Mouse (Mus musculus) 3T3-L1 (cell line): ENCODE measurements around the gene Naaladl2.
"Not testable (repeated sequence)": the region's sequence is repeated elsewhere in the genome, so short reads cannot be mapped to it uniquely, and the experiment has no call there.

ENCODE experiments used
- DNase-seq: peaks from one replicate; pipeline ENCODE4 v3.0.0-alpha.2; 2015; ENCODE audit warnings: low read depth, low spot score

Gene Naaladl2

GRCm38 (mm10) chr3:25143555-25144311 is at the start of gene Naaladl2:
TSS of gene Naaladl2 (minus strand) at chr3:25144261.
- no peak for DNase-seq

DNA sequence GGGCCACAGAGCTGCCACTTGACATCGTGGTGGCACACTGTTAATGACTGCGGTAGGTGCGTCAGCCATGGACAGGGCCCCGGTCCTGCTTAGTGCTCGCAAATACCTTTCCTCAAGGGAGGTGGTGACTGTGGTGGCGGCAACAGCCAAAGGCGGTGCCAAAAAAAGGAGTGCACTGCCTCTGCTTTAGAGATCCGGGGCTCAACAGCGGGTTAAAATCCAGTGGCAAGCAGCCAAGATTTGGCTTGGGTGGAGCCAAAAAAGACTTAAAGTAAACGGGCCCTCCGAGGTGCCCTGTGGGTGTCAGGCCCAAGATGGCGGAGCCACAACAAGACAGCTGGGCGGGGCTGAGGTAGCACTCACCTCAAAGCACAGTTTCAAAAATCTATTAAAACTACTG is 7.7 kb upstream of the Naaladl2 start:
- DNase-seq = no peak

GRCm38 (mm10) chr3:25147271-25147670 is 3.2 kb upstream of the Naaladl2 start:
- no peak for DNase-seq

DNA sequence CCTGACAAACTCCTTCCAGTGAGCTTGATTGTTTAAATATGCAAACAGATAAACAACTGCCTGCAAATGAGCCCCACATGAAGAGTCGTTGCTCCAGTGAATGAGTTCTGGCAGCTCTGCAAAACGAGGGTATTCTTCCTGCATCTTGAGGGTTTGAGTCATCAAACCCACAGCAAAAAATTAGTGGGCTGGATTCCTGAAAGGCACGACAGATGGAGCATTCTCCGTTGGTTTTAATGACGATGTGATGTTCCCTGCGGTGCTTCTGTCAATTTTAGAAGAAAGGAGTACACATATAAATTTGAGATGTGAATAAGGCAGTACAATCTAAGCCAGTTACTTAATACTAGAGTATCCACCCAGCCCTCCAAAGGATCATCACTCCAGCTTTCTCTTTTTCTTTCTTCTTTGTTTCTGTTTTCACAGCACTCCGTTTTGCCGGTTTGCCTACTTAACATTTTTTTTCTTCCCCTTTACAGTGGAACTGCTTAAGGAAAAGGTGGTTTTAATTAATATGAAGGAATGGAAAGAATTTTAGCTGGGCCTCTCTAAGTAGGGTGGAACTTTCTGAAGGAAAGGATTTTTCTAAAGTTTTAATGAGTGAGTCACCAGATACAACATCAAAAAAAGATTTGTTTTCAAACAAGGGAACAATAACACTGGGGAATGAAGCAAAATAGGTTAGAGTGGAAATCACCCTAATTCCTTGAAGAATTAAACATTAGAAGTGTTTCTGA is 1.1 kb upstream of the Naaladl2 start:
- DNase-seq = peak; percentile 39

DNA sequence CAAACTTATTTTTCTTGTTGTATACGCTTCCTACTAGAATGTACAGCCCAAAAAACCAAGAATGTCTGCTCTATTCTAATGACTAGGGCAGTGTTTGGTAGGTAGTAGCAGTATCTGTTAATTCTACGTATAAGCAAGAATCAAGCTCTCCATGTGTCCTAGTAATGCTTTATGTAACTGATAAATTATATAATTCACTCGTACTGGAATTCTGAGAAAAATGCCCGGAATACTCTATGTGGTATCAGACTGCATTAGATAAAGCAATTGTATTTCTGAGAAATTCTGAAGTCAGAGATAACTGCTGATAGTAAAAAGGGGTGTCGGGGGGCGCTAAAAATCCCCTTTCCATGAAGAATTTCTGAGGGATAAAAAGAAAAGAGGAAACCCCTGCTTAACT is 950 bp downstream of the Naaladl2 start:
- DNase-seq = no peak

- no peak for DNase-seq
Observed at GRCm38 (mm10) chr3:25131848-25132247, 12.2 kb downstream of the Naaladl2 start.

DNA sequence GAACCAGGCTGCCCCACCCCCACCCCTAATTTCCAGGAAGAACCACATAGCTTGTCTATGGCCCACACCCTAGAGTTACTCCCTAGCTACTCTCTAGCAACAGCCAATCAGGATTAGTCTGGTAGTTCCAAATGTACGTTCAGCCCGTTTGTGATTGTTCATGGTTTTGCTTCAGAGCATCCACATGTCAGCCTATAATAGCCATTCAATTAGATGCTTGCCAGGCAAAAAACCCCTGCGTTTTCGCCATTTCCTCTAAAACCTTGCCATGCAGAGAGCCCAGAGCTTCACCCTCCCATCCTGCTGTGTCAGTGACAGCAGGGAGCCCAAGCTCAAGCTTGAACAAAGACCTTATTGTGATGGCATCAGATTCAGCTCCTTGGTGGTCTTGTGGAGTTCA is 16.2 kb downstream of the Naaladl2 start:
- DNase-seq = no peak

GRCm38 (mm10) chr3:25124919-25125846 is 18.9 kb downstream of the Naaladl2 start:
- no peak for DNase-seq

DNA sequence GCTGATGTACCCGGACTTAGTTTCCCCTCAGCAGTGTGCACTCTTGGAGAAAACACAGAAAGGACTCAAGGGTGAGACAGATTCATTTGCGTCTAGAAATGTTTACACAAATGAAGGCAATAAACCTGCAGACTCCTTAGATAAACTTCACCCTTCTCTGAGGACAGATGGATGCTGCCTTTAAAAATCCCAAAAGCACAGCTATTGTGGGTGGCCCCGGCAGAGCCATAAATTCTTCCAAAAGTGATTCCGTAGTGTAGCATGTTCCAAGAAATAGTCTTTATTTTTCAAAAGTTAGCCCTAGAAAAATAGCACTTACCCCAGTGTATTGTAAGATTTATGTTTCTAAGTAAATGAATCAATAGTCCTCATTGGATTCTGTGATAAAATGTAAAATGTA is 31.0 kb downstream of the Naaladl2 start:
- DNase-seq = no peak

DNA sequence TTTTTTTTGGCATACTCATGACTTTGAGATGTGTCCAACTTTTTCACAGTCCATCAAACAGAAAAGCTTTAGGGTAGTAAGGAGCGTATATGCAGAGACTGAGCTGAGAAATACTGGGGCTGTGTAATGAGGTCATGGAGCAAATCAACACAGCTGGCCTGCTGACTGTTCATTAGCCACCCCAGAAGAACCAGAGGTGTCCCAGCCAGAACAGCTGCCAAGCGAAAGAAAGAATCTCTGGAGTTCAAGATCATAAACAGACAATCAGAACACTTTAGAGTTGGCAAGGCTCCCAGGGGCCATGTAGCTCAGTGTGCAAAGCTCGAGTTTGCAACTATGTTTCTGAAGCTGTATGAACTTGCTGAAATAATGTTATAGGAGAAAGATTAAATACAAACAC is 35.1 kb downstream of the Naaladl2 start:
- DNase-seq = no peak

DNA sequence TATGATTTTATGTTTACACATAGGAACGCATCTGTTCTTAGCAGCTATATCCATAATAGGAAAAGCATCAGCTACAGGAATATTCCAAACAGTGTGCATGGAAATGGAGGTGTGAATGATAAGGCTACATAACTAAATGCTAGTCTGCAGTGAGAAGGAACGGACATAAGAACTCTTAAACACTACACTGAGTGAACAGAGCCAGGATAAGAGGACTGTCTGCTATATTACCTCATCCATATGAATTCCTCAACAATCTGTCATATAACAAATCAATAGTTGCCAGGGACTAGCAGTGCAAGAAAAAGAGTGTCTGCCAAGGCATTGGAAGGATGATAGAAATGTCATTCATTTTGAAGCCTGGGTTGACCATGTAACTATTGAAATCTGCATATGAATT is 51.1 kb downstream of the Naaladl2 start:
- no peak for DNase-seq

DNA sequence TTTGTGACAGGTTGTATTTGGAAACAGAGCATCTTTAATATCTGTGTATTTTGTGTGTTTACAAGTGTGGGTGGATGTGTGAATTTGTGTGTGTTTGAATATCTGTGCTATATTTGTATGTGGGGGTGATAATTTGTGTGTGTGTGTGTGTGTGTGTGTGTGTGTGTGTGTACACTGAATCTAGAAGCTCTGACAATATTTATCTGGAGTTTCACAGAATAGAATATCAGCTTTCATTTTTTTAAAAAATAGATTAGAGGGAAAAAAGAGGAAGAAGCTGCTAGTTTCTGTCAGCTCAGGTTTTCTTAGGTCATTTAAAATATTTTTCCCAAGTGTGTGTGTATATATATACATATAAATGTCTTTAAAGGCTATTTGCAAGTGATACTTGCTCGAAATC is 68.3 kb downstream of the Naaladl2 start:
- no peak for DNase-seq

DNA sequence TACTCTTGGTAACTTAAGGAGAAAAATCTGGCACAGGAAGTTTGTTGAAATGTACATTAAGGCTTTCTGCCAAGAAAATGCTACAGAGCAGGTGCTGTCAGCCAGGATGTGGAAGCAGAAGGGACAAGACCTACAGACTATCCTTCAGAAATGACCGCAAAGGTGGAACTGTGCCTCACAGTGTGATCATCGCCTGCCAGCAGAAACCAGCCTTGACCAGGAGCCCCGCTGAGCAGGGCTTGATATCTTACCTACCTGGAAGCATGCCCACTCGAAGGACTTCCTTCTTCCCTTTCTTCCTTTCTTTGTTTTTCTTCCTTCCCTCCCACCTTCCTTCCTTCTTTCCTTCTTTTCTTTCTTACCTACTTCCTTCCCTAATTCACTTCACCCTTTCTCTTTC is 69.8 kb downstream of the Naaladl2 start:
- DNase-seq = no peak

DNA sequence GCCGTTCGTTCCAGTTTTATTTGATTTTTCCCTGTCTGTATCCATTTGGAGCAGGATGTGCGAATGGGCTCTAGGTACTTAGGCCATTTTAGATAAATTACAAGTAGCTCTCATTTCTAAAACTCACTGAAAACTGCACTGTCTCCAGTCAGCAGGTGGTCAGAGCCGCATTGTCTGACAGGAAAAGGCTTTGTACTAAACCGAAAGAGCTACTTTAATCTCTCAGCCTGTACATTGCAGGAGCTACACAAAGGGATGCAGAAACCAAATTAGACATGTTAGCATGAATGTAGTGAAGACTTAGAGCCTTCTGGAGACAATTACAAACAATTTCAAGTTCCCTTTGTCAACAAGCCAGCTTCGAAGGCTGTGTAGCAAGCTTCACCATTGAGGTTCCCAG is 70.2 kb downstream of the Naaladl2 start:
- no peak for DNase-seq

GRCm38 (mm10) chr3:25063217-25063616 is 80.8 kb downstream of the Naaladl2 start:
- no peak for DNase-seq

DNA sequence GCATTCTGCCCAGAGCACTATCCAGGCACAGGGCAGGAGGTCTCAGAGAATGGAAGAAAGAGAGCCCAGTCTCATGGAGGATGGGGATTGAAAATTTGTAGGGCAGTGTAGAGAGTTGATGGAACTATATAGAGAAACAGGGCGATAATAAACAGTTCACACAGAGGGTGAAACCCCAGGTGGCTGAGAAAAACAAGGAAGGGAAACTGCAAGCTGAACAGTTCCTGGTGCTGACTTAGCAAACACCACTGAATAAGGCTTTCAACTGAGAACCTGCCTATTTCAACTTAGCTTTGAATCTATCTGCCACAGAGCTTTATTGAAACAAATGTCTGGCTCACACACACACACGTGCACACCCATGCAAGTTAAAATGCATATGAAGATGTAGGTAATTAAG is 91.1 kb downstream of the Naaladl2 start:
- no peak for DNase-seq

GRCm38 (mm10) chr3:25019972-25020371 is 124.1 kb downstream of the Naaladl2 start:
- DNase-seq = no peak

GRCm38 (mm10) chr3:25010751-25011150 is 133.3 kb downstream of the Naaladl2 start:
- no peak for DNase-seq

- DNase-seq = not testable (repeated sequence)
Observed at GRCm38 (mm10) chr3:25006802-25007201, 137.3 kb downstream of the Naaladl2 start.

DNA sequence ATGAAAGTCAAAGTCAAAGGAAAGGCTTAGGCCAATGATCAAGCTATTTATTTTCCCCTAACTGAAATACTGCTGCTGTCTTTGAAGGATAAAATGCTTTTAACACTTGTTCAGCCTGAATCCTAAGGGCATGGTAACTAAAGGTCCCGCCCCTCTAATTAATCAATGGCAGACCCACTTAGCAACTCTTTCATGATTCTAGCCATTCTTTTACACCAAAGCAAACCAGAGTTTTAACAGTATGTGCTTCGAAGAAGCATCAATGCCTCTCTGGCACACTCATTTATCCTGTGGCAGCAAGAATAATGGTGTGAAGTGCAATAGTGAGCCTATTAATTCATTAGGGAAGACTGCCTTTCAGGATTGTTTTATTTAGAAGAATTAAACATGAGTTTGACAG is 151.5 kb downstream of the Naaladl2 start:
- DNase-seq = no peak

DNA sequence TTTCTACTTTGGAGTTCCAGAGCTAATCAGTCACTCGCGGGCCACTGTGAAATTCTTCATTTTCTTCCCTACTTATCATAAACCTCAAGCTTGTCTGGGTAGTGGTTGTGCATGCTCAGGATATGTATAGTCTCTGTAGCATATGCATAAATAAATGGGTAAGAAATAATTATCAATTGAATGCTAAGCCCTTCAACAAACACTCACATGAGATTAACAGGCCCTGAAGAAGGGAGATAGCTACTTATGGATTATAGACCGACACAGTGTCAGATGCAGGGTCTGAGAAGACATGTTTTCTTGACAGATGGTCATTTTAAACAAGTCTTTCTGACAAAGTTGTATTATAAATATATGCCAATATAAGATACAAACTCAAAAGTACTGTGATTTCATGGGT is 152.0 kb downstream of the Naaladl2 start:
- no peak for DNase-seq

GRCm38 (mm10) chr3:24982111-24982510 is 161.9 kb downstream of the Naaladl2 start:
- no peak for DNase-seq
